Mouse (Mus musculus): ENCODE measurements at regions not wholly inside any gene's neighbourhood (a gene's known extent, or its start where the extent isn't known, plus 50 kb on each side); places are given as distances from the start of the nearest gene placed in this dataset.

DNA sequence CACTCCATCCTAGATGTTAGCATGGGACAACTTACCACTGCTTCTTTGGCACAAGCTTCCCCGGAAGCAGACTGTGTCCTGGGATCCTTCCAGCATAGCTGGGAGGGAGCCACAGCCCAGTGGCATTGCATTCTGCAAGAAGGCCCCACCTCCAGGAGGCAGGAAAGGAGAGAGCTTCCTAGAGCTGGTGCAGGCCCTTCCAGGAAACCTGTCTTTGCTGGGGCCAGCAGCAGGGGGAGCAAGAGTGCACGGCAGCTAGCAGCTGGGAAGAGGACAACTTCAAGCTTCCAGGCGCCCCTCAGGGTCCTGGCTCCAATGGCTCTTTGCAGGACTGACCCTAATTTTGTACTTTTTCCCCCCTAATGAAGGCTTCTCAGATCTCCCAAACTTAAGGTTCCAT is 115.4 kb upstream of the Sorcs3 start:
- peak; percentile 13 for DNase-seq (ENCODE audit: low spot score)

DNA sequence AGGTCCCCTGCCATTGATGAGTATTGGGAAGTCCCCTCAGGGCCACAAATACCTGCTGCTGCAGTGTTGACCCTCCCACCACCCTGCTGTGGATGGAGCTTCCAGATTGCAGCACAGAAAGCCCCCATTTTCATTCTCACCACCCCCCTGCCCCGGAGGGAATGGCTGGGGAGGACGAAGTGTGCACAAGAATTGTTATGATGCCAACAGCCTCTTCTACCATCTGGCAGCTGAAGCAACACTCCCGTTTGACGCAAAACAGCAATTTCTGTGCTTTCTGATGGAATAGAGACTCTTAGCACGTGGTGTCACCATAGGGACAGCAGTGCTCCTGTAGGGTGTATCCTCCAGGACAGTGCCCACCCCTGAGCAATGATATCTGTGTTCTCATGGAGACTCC is 108.5 kb upstream of the Sorcs3 start:
- DNase-seq (ENCODE audit: low spot score), result no peak

DNA sequence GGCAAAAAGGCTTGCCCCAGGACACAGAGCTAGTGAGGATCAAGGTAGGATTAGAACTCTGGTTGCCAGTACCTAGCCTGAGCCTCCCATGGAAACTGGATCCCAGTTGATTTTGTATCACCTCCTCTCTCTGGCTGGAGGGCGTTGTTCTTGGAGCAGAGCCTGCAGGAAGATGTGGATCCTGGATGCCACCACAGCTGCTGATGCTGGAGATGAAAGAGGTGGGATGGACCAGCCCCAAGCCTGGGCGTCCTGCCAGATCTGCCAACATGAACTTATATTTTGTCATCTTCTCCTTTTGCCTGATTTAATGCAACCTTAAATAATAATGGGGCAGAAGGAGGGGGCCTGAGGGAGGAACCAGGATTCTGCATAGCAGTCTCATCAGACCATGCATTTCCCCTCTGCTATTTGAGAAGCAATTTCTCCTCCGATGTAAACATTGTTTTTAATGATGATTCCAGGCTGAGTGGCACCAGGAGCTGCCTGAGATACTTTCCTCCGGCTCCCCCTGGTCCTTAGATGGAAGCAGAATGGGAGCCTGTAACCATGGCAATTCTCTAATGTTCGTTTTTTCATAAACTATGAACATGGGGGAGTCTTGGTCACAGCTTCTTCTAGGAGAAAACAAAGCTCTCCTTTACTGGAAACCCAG is 107.8 kb upstream of the Sorcs3 start:
- no peak for DNase-seq (ENCODE audit: low spot score)

DNA sequence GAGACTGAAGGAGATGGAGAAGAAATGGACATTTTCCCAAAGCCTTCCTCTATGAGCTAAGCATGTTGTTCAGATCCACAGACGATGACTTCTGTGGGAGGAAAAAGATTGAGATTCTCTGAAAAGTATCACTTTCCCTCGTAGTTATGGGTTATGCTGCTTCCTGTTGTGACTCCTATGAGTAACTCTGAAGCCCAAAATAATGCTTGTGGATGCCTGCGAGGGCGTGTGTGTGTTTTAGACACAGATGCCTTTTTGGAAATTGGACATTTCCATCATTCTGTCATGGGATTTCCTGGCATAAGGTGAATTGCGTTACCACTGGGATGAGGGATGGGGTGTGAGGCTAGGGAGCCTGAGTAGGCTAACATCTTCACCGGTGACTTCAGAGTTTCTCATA is 104.8 kb upstream of the Sorcs3 start:
- DNase-seq (ENCODE audit: low spot score), result no peak

DNA sequence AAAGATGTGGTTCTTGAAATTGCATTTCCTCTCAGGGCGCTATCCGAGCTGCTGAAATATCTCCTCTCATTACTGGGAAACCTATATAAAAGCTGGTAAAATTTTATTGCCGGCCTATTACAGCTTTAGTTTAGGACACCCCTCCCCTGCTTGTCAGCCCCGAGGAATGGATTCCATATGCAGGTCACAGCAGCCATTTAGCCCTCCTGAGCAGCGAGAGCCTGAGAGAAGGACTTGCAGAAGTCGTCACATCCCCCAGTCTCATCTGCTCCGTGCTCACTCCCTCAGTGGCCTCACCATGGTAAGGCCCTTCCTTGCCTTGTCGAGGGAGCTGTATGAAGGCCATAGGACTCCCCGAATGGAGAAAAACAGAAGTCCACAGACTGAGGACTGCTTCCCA is 90.7 kb upstream of the Sorcs3 start:
- no peak for DNase-seq (ENCODE audit: low spot score)

DNA sequence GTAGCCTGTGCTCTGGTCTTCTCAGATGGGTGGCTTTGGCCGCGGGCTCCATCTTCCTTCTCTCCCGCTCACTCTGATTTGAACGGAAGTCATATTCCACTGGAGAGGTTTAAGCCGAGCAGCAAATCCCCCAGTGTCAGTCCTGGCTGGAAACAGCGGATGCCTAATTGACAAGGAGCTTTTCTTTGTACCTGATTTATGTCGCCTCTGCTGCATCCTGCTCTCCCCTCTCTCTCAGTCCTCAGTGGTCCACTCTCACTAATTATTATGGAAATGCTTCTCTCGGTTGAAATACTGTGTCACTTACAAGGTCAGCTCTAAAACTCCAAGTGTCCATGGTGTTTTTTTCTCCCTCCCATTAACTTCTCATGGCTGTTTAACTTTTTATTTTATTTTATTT is 90.1 kb upstream of the Sorcs3 start:
- no peak for DNase-seq (ENCODE audit: low spot score)

DNA sequence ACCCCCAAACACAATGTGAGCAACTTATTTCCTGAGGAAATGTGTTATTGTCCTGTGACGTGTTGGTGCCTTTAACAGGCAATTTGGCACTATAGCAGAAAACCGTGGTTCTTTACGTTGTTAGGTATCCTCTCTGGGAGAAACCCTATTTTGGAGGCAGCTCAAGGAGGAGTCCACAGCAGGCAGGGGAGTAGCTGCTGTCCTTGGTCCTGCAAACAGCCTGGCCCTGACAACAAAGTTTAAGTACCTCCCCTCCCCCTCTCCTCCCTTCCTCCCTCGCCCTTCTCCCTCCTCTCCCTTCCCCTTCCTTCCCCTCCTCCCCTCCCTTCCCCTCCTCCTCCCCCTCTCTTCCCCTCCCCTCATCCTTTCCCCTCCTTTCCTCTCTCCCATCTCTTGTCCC is 89.1 kb upstream of the Sorcs3 start:
- no peak for DNase-seq (ENCODE audit: low spot score)

DNA sequence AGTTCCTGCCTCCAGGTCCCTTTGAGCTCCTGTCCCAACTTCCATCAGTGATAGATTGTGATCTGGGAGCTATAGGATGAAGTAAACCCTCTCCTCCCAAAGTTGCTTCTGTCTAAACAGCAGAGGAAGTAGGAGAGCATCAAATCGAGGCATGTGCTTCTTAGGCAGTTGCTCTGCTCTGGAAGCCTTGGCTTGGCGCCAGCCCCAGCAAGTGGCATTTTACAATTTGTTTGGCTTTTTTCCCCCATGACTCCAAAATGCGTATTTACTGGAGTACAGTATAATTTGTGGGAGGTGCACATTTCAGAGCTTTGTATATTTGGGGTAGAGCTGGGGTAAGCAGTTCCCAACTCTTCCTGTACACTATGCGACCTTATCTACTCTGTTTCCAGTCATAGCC is 88.2 kb upstream of the Sorcs3 start:
- no peak for DNase-seq (ENCODE audit: low spot score)

DNA sequence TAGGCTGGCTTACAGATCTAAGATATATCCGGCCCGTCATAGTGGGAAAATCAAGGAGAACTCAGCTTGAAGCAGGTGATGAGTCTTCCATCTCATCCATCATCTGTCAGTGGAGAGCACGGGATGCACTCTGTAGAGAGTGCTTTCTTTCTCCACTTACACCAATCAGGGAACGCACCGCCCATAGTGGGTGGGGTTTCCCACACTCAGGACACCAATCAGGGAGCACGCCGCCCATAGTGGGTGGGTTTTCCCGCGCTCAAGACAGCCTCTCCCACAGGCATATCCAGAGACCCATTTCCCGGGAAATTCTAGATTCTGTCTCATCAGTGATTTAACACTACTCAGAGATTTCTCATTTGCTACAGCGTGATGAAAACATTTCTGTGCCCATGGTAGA is 83.5 kb upstream of the Sorcs3 start:
- DNase-seq (ENCODE audit: low spot score), result no peak

DNA sequence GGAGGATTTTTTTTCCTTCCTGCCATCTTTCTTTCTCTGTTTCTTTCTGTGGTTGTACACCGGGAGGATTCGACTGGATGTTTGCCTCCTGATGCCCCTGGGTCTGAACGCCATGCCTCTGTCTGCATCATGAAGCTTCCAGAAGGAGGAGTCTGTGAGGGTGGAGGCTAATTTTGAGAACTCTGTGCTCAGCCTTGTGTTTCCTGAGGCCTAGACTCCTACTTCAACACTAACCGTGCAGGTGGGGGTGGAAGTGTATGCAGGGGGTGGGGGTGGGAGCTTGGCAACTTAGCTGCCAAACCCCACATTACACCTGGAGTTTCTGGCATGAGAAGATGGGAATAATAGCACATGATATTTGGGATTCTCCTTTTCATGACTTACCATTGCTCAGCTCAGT is 82.0 kb upstream of the Sorcs3 start:
- DNase-seq (ENCODE audit: low spot score), result no peak

DNA sequence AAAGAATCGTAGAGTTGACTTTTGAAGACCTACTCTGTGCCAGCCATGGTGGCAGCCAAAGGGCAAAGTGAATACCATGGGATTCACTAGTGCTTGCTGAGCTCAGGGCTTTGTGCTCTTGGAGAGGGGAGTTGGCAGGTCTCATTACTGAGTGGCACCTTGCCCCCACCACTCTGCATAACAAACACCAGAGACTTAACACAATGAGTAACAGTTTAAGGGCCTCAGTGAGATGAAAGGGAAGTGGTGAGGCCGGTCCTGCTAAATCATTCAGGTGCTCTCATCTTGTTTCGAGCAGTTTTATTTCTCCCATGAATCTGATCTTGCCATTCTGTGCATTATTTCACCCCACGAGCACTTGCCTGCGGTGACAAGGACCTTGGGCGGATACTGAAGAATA is 80.1 kb upstream of the Sorcs3 start:
- DNase-seq (ENCODE audit: low spot score), result no peak

DNA sequence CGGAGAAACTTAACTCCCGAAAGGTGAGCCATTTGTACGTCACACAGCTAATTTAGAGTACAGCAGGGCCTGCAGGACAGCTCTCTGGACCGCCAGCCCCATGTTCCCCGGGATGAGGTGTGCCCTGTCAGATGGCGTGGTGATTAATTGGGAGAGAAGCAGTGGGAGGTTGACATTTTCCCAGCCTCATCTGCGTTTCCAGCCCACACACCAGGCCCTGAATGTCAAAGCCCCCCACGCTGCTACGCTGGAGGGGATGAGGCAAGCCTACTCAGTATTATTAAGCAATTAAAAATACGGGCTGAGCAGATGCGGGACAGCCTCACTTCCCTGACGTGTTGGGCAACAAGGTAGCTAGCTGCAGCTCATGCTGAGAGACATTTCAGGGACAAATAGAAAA is 77.7 kb upstream of the Sorcs3 start:
- DNase-seq (ENCODE audit: low spot score), result no peak

DNA sequence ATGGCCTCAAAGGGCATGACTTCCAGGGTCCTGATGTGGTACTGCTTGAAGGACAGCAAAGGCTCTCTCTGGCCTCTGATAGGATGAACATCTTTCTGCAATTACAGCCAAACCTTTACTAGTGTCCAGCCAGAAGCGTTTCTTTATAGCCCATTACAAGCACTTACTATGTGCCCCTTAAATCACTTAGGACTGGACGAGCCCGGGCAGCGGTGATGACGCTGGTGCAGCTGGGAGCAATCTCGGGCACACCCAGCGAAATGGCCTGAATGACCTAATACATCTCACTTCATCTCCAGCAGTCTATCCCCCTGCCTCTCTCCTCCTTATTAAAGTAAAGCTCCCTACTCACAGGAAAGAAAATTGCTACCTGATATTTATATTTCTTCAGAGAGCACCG is 69.6 kb upstream of the Sorcs3 start:
- DNase-seq (ENCODE audit: low spot score), result no peak

DNA sequence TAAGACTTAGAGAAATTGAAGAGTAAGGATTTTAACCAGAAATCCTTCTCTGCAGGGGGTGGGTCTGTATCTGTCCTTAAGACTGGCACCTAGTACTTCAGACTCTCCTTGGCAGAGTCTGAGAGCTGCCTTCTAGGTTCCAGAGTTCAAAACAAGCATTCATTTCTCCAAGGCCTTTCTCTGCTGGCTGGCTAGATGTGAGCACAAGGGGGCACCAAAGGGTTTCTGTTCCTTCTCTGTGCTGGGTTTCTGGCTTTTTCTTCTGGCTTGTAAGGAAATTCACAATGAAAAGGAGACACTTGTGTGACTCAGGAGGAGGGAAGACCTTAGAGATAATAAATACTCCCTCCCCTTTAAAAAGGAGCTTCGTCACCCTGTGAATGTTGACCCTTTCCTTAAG is 61.7 kb upstream of the Sorcs3 start:
- DNase-seq (ENCODE audit: low spot score), result no peak
